Mouse (Mus musculus) testis, adult 10 weeks (tissue): Measurements from ENCODE around the gene Galnt12. TPM values are rescaled to one million over a fixed set of nuclear protein-coding genes. Genes with fewer than 3 reads are reported as not detected.

Experiments used
- polyA plus RNA-seq: library from polyadenylated mRNA; stranded (reverse); fragments of 350-450 nt; fragmentation: Illumina TruSeq; extraction: RNeasy Lipid Tissue Mini Kit (QIAGEN cat#74804); gene quantifications from one replicate; pipeline ENCODE4 v1.2.3, GENCODE M21; 2014; ENCODE audit warnings: low read depth, low replicate concordance

Galnt12 gene
- polyA plus RNA-seq, result 1.1 TPM

DNA sequence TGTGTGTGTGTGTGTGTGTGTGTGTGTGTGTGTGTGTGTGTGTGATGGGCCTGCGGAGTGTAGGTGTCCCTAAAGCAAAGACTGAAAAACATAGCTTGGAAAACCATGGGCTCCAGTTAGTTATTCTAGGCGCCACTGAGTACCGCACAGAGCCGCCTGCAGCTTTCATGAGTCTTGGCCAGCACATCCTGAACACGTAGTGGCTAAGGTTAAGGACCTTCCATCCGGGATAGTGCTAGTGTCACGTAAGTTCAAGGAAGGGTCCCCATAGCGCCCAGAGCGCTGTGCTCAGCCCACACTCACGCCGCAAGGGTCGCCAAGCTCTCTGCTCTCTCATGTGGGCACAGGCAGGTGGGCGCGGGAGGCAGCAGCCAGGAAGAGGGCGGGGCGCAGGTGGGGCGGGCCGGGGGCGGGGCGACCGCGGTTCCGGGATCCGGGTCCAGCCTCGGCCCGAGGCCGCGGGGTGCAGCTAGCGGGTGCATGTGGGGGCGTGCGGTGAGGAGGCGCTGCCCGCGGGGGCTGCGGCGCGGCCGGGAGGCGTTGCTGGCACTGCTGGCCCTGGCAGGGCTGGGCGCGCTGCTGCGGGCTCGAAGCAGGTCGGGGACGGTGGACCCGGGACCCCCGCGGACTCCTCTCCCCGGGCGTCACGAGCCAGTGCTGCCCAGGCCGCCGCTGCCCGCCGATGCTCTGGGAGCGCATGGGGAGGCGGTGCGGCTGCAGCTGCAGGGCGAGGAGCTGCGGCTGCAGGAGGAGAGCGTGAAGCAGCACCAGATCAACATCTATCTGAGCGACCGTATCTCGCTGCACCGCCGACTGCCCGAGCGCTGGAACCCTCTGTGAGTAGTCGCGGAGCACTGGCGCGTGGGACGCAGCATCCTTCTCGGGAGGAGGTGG, at the start of gene Galnt12:
Galnt12 (plus strand) TSS at position 417 of the 894 bp plus-strand sequence.

GRCm38 (mm10) chr4:47056791-47057509, 34.8 kb upstream of the Galnt12 start, which contains the start of gene Anks6:
Gene Anks6, minus strand, starts transcription at chr4:47057427.

Other genes starting within 250 kb of the Galnt12 start
- gene Gabbr2, start 100.0 kb upstream of the Galnt12 start, polyA plus RNA-seq, result 0.53 TPM
- gene Anks6, start 34.5 kb upstream of the Galnt12 start, polyA plus RNA-seq, result 0.15 TPM
- gene Col15a1, start 116.3 kb downstream of the Galnt12 start, polyA plus RNA-seq, result 6.7 TPM